Mouse (Mus musculus): Measurements from ENCODE around the gene Xaf1.

GRCm38 (mm10) chr11:72287126-72287525, 14.3 kb upstream of the Xaf1 start:
- TF ChIP-seq POLR2A (IDR thresholded peaks at IDR 0.05; ENCODE audit: insufficient read length, low read depth) (no peak), TCF3 (IDR thresholded peaks at IDR 0.05; ENCODE audit: insufficient read length, low read depth) (no peak), MAX (IDR thresholded peaks at IDR 0.05; ENCODE audit: low read depth) (no peak), MYOD1 (IDR thresholded peaks at IDR 0.05; ENCODE audit: control insufficient read depth in 1 of 3, insufficient read length in 2 of 3, low read depth in 2 of 3) (no peak), TCF12 (IDR thresholded peaks at IDR 0.05; ENCODE audit: insufficient read depth, poor library complexity, severe bottlenecking) (no peak), CEBPB (IDR thresholded peaks at IDR 0.05; ENCODE audit: insufficient read depth, poor library complexity, severe bottlenecking) (no peak), E2F4 (IDR thresholded peaks at IDR 0.05; ENCODE audit: insufficient read depth) (no peak), USF1 (IDR thresholded peaks at IDR 0.05; ENCODE audit: low read depth) (no peak), POLR2AphosphoS2 (IDR thresholded peaks at IDR 0.05; ENCODE audit: insufficient read length, low read depth) (no peak)
